Mouse (Mus musculus): ENCODE data around the gene Pear1. TPM values are rescaled to one million over a fixed set of nuclear protein-coding genes. Genes with fewer than 3 reads are reported as not detected.
A peak's percentile ranks its signal among the peaks of the same experiment; 100 is the strongest.

Gene Pear1
- polyA plus RNA-seq, 1 experiment from 2014 or later = 19.4 TPM

DNA sequence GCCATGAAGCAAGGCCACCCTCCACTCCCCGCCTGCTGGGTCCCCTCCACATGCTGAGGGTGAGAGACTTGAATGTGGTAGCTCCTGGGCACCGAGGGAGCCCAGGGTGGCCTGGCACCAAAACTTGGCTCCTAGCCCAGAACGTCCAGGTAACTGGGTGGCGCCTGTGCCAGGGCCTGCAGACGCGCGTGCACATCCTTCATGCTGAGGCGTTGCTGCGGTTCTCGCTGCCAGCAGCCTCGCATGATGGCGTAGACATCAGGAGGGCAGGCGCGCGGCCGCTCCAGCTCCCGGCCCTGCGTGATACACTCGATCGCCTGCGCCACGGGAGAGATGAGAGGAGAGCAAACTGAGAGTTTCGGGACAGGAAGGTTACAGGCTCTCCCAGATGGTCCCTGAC is 45.8 kb downstream of the Pear1 start:
- H3K4me1 ChIP-seq (ENCODE audit: control insufficient read depth, insufficient read depth, low read length) = peaks cover 5% of the 10 kb centered on the region; the same call in 1 of the 2 replicates
- no peaks in the 10 kb centered on the region for H3K9me3 ChIP-seq (replicated peaks; ENCODE audit: control insufficient read depth, low read length)
- H3K27ac ChIP-seq (ENCODE audit: low read length) = no peak overlapping the region
- no peak for ATAC-seq (replicated peaks; ENCODE audit: extremely low read depth, insufficient read depth, low FRiP score)
- 43% methylated on average over 23 of the region's 23 CpGs for WGBS
- no peak overlapping the region for H3K4me3 ChIP-seq (ENCODE audit: low read length)
- H3K36me3 ChIP-seq (ENCODE audit: control insufficient read depth, insufficient read depth) = no peaks in the 10 kb centered on the region
- H3K27me3 ChIP-seq (ENCODE audit: control insufficient read depth, insufficient read depth, low read length) = peaks cover 55% of the 10 kb centered on the region
- no peak overlapping the region for H3K9ac ChIP-seq (ENCODE audit: low read length)
- H3K4me2 ChIP-seq (ENCODE audit: low read depth, low read length) = no peak overlapping the region

DNA sequence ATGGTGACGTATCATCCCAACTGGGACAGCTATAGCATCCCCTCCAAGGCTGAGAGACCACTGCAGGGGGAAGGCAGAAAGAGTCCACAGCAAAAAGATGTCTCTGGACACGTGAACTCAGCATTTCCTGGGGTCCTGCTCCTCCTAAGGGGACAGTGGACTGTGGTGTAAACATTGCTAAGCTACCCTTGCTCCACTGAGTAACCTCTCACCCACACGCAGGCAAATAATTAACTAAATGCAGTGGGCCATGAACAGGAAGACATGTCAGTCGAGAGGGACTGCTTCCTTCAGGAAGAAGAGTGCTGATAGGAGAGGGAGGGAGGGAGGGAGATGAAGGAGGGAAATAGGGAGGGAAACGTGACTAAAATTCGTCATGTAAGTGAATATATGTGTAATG is 53.0 kb downstream of the Pear1 start:
- H3K9me3 ChIP-seq (replicated peaks; ENCODE audit: control insufficient read depth, low read length) = no peaks in the 10 kb centered on the region
- no peak overlapping the region for H3K9ac ChIP-seq (ENCODE audit: low read length)
- no peak overlapping the region for H3K4me2 ChIP-seq (ENCODE audit: low read depth, low read length)
- peaks cover 19% of the 10 kb centered on the region; the same call in 1 of the 2 replicates for H3K27me3 ChIP-seq (ENCODE audit: control insufficient read depth, insufficient read depth, low read length)
- H3K36me3 ChIP-seq (ENCODE audit: control insufficient read depth, insufficient read depth) = no peaks in the 10 kb centered on the region
- WGBS = 38% methylated on average over 6 of the region's 6 CpGs
- no peak overlapping the region for H3K4me3 ChIP-seq (ENCODE audit: low read length)
- no peak for ATAC-seq (replicated peaks; ENCODE audit: extremely low read depth, insufficient read depth, low FRiP score)
- H3K27ac ChIP-seq (ENCODE audit: low read length) = no peak overlapping the region
- H3K4me1 ChIP-seq (ENCODE audit: control insufficient read depth, insufficient read depth, low read length) = peaks cover 5% of the 10 kb centered on the region; the same call in 1 of the 2 replicates

GRCm38 (mm10) chr3:87770280-87770679 is 53.8 kb downstream of the Pear1 start:
- peaks cover 11% of the 10 kb centered on the region; the same call in 1 of the 2 replicates for H3K27me3 ChIP-seq (ENCODE audit: control insufficient read depth, insufficient read depth, low read length)
- no peak overlapping the region for H3K4me2 ChIP-seq (ENCODE audit: low read depth, low read length)
- H3K4me1 ChIP-seq (ENCODE audit: control insufficient read depth, insufficient read depth, low read length) = peaks cover 7% of the 10 kb centered on the region; the same call in 1 of the 2 replicates
- no peaks in the 10 kb centered on the region for H3K9me3 ChIP-seq (replicated peaks; ENCODE audit: control insufficient read depth, low read length)
- no peak overlapping the region for H3K4me3 ChIP-seq (ENCODE audit: low read length)
- no peak overlapping the region for H3K27ac ChIP-seq (ENCODE audit: low read length)
- 1% methylated on average over 4 of the region's 4 CpGs for WGBS
- H3K9ac ChIP-seq (ENCODE audit: low read length) = no peak overlapping the region
- ATAC-seq (replicated peaks; ENCODE audit: extremely low read depth, insufficient read depth, low FRiP score) = no peak
- H3K36me3 ChIP-seq (ENCODE audit: control insufficient read depth, insufficient read depth) = no peaks in the 10 kb centered on the region

GRCm38 (mm10) chr3:87769506-87769905 is 54.6 kb downstream of the Pear1 start:
- ATAC-seq (replicated peaks; ENCODE audit: extremely low read depth, insufficient read depth, low FRiP score) = no peak
- Histone ChIP-seq H3K4me2 (ENCODE audit: low read depth, low read length) (no peak overlapping the region), H3K4me1 (ENCODE audit: control insufficient read depth, insufficient read depth, low read length) (peaks cover 14% of the 10 kb centered on the region), H3K27ac (ENCODE audit: low read length) (no peak overlapping the region), H3K4me3 (ENCODE audit: low read length) (no peak overlapping the region), H3K9ac (ENCODE audit: low read length) (no peak overlapping the region), H3K27me3 (ENCODE audit: control insufficient read depth, insufficient read depth, low read length) (0 out of 2 replicates have a peak, but pooled peaks cover 7% of the 10 kb centered on the region), H3K36me3 (ENCODE audit: control insufficient read depth, insufficient read depth) (no peaks in the 10 kb centered on the region), H3K9me3 (replicated peaks; ENCODE audit: control insufficient read depth, low read length) (no peaks in the 10 kb centered on the region)
- 75% methylated on average over 8 of the region's 8 CpGs for WGBS

DNA sequence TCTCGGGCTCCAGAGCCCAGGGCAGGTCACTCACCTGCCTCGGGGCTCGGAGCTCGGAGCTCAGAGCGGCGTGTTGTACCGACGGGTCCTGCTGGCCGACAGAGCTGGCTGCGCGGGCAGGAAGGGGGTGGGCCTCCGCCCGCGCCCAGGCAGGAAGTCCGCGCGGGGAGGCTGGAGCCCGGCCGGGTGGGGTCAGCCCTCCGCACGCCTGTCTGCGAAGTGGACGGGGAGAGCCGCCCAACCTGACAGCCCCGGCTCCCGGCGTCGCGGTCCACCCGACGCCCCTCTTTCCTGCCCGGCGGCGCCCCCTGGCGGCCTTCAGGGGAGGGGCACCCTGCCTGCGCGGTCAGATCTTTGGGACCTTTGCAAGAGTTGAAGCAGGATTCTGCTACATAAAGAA is 55.3 kb downstream of the Pear1 start:
- Histone ChIP-seq H3K4me1 (ENCODE audit: control insufficient read depth, insufficient read depth, low read length) (peaks cover 20% of the 10 kb centered on the region), H3K36me3 (ENCODE audit: control insufficient read depth, insufficient read depth) (no peaks in the 10 kb centered on the region), H3K27ac (ENCODE audit: low read length) (peak overlapping the region; percentile 64), H3K9ac (ENCODE audit: low read length) (peak overlapping the region; percentile 65), H3K4me2 (ENCODE audit: low read depth, low read length) (peak overlapping the region; percentile 67), H3K9me3 (replicated peaks; ENCODE audit: control insufficient read depth, low read length) (no peaks in the 10 kb centered on the region), H3K27me3 (ENCODE audit: control insufficient read depth, insufficient read depth, low read length) (0 out of 2 replicates have a peak, but pooled peaks cover 4% of the 10 kb centered on the region), H3K4me3 (ENCODE audit: low read length) (peak overlapping the region; percentile 59)
- under 1% methylated on average over 36 of the region's 37 CpGs for WGBS
- peak; percentile 82 for ATAC-seq (replicated peaks; ENCODE audit: extremely low read depth, insufficient read depth, low FRiP score)

DNA sequence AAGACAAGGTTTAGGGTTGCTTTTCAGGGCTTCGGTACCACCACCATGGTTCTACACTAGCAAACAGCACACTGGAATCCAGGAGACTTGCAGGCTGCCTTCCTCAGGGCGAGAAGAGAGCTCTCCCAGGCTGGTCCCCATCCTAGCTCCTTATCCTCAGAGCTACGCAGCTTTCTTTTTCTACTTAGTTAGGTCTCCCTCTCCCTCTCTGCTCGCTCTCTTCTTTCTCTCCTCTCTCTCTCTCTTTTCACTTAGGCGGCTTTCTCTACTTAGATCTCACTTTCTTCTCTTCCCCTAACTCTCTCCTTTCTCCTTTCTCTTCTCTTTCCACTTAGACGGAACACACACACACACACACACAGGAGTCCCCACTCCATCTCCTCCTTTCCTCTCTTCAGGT is 55.7 kb downstream of the Pear1 start:
- ATAC-seq (replicated peaks; ENCODE audit: extremely low read depth, insufficient read depth, low FRiP score) = no peak
- H3K27me3 ChIP-seq (ENCODE audit: control insufficient read depth, insufficient read depth, low read length) = 0 out of 2 replicates have a peak, but pooled peaks cover 4% of the 10 kb centered on the region
- peak overlapping the region; percentile 64 for H3K27ac ChIP-seq (ENCODE audit: low read length)
- H3K9me3 ChIP-seq (replicated peaks; ENCODE audit: control insufficient read depth, low read length) = no peaks in the 10 kb centered on the region
- H3K9ac ChIP-seq (ENCODE audit: low read length) = peak overlapping the region; percentile 65
- H3K36me3 ChIP-seq (ENCODE audit: control insufficient read depth, insufficient read depth) = no peaks in the 10 kb centered on the region
- H3K4me2 ChIP-seq (ENCODE audit: low read depth, low read length) = peak overlapping the region; percentile 67
- WGBS = 31% methylated on average over 6 of the region's 6 CpGs
- peak overlapping the region; percentile 59 for H3K4me3 ChIP-seq (ENCODE audit: low read length)
- H3K4me1 ChIP-seq (ENCODE audit: control insufficient read depth, insufficient read depth, low read length) = peaks cover 23% of the 10 kb centered on the region

DNA sequence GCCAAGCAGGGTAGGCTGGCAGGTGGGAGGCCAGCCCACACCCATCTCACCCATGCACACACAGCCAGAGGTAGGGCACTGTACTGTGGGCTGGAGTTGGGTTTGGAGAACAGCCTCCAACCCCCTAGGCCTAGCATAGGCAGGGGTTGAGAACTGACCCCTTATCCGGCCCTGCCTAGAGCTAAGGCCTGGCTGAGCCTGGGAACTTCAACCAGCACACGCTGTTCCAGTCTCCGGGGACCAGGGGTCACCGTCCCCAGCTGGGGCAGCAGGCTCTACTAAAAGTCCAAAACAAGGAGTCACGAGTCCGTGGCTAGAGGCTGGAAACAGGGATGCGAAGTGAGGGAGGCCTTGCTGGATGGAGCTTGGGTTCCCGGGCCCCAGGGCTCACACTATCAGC is 56.3 kb downstream of the Pear1 start:
- H3K9me3 ChIP-seq (replicated peaks; ENCODE audit: control insufficient read depth, low read length) = no peaks in the 10 kb centered on the region
- H3K36me3 ChIP-seq (ENCODE audit: control insufficient read depth, insufficient read depth) = no peaks in the 10 kb centered on the region
- WGBS = 62% methylated on average over 8 of the region's 8 CpGs
- peaks cover 27% of the 10 kb centered on the region for H3K4me1 ChIP-seq (ENCODE audit: control insufficient read depth, insufficient read depth, low read length)
- H3K27me3 ChIP-seq (ENCODE audit: control insufficient read depth, insufficient read depth, low read length) = 0 out of 2 replicates have a peak, but pooled peaks cover 4% of the 10 kb centered on the region
- H3K4me2 ChIP-seq (ENCODE audit: low read depth, low read length) = peak overlapping the region; percentile 67
- H3K9ac ChIP-seq (ENCODE audit: low read length) = peak overlapping the region; percentile 65
- H3K4me3 ChIP-seq (ENCODE audit: low read length) = peak overlapping the region; percentile 59
- H3K27ac ChIP-seq (ENCODE audit: low read length) = peak overlapping the region; percentile 64
- ATAC-seq (replicated peaks; ENCODE audit: extremely low read depth, insufficient read depth, low FRiP score) = no peak

DNA sequence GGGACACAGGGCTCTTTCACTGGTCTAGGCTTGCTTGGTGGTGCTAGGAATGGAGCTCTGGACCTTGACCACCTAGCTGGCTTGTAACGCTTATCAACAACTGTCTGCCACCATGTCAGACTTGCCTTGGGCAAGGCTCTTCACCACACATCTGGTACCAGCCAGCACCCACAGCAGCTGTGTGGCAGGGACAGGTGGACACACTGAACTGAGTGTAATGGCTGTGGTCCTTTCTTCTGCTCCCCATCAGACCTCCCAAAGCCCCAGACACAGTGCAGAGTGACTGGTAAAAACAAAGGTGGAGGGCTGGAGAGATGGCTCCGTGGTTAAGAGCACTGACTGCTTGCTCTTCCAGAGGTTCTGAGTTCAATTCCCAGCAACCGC is 57.8 kb downstream of the Pear1 start:
- no peak overlapping the region for H3K4me3 ChIP-seq (ENCODE audit: low read length)
- ATAC-seq (replicated peaks; ENCODE audit: extremely low read depth, insufficient read depth, low FRiP score) = no peak
- 0 out of 2 replicates have a peak overlapping the region, but pooled peaks have one; percentile 38 for H3K9ac ChIP-seq (ENCODE audit: low read length)
- H3K27me3 ChIP-seq (ENCODE audit: control insufficient read depth, insufficient read depth, low read length) = 0 out of 2 replicates have a peak, but pooled peaks cover 4% of the 10 kb centered on the region
- peaks cover 30% of the 10 kb centered on the region for H3K4me1 ChIP-seq (ENCODE audit: control insufficient read depth, insufficient read depth, low read length)
- peak overlapping the region; percentile 87 for H3K27ac ChIP-seq (ENCODE audit: low read length)
- H3K4me2 ChIP-seq (ENCODE audit: low read depth, low read length) = peak overlapping the region; percentile 50
- H3K36me3 ChIP-seq (ENCODE audit: control insufficient read depth, insufficient read depth) = no peaks in the 10 kb centered on the region
- H3K9me3 ChIP-seq (replicated peaks; ENCODE audit: control insufficient read depth, low read length) = no peaks in the 10 kb centered on the region
- WGBS = 84% methylated on average over 3 of the region's 3 CpGs

- Histone ChIP-seq H3K4me3 (ENCODE audit: low read length) (no peak overlapping the region), H3K27ac (ENCODE audit: low read length) (peak overlapping the region; percentile 87), H3K36me3 (ENCODE audit: control insufficient read depth, insufficient read depth) (no peaks in the 10 kb centered on the region), H3K4me2 (ENCODE audit: low read depth, low read length) (peak overlapping the region; percentile 50), H3K27me3 (ENCODE audit: control insufficient read depth, insufficient read depth, low read length) (no peaks in the 10 kb centered on the region), H3K9me3 (replicated peaks; ENCODE audit: control insufficient read depth, low read length) (no peaks in the 10 kb centered on the region), H3K9ac (ENCODE audit: low read length) (0 out of 2 replicates have a peak overlapping the region, but pooled peaks have one; percentile 38), H3K4me1 (ENCODE audit: control insufficient read depth, insufficient read depth, low read length) (peaks cover 30% of the 10 kb centered on the region)
- WGBS = 67% methylated on average over 5 of the region's 5 CpGs
- no peak for ATAC-seq (replicated peaks; ENCODE audit: extremely low read depth, insufficient read depth, low FRiP score)
These were observed 58.3 kb downstream of the Pear1 start for GRCm38 (mm10) chr3:87765631-87766283.
